Mouse (Mus musculus): ENCODE data around the gene Pard3. TPM values are rescaled to one million over a fixed set of nuclear protein-coding genes. Genes with fewer than 3 reads are reported as not detected.

Pard3 gene
- total RNA-seq, 2 experiments from 2014 or later = 54.0 to 58.1 TPM

- DNase-seq (ENCODE audit: low spot score in 2 of 2) = no peak
Observed at GRCm38 (mm10) chr8:127271186-127271585, 207.5 kb downstream of the Pard3 start.

GRCm38 (mm10) chr8:127280299-127280974 lies 216.7 kb downstream of the Pard3 start:
- DNase-seq (ENCODE audit: low spot score in 2 of 2) = no peak

- DNase-seq (ENCODE audit: low spot score in 2 of 2) = no peak
Observed at GRCm38 (mm10) chr8:127281035-127281434, 217.3 kb downstream of the Pard3 start.

DNA sequence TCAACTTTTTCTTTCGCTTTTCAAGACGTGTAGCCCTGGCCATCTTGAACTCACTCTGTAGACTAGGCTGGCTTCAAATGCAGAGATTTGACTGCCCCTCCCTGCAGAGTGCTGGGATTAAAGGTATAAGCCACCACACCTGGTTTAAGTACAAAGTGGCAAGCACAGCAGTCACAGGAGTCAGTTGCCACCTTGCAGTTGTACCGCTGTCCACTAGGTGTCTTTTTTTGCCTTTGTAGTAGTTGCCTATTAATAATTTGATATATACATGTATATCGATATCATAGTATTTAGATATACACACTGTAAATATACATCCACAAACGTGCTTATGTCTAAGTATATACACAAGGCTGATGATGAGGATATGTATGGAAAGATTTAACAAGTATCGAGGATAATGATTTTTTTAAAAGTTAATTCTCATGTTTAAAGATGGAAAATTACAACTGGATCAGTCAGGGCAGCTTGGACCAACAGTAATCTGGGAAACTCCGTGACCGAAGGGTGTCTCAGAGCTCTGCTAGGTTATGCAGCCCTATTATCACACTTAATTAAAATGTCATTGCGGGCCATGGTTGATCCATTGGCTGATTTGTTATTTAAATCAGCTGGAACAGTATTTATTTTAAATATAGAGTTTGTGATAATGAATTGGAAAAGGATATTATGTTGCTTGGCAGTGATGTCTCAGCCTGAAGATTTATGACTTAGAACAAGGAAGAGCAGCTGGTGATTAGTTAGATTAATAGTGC lies 220.9 kb downstream of the Pard3 start:
- DNase-seq (ENCODE audit: low spot score in 2 of 2) = no peak

DNA sequence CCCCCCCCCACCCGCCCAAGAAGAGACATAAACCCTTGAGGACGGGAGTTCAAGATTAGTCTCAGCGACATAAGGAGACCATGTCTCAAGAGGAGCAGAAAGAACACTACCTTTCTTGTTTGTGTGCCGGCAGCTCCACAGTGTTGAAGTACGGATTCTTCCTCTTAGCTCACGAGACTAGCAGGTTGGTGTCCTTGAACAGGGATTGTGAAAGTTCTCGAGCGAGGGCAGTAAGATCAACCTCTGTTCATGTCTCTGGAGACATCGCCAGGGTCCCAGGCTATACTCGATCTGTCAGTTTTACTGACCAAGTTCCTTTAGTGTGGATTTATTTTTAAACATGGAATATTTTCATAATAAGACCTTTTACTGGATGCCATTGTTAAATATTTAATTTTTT lies 224.1 kb downstream of the Pard3 start:
- DNase-seq (ENCODE audit: low spot score in 2 of 2) = no peak

DNA sequence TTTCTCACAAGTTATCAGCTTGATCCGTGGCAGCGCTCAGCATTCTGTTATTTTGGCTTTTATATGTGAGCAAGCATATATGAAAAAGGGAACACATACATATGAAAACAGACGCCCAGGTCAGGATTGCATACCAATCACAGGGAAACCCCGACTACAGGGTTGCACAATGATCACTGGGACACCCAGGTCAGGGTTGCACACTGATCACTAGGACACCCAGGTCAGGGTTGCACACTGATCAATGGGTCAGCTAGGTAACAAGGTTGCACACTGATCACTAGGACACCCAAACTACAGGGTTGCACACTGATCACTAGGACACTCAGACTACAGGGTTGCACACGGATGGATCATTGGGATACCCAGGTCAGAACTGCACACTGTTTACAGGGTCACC lies 228.6 kb downstream of the Pard3 start:
- no peak for DNase-seq (ENCODE audit: low spot score in 2 of 2)

DNA sequence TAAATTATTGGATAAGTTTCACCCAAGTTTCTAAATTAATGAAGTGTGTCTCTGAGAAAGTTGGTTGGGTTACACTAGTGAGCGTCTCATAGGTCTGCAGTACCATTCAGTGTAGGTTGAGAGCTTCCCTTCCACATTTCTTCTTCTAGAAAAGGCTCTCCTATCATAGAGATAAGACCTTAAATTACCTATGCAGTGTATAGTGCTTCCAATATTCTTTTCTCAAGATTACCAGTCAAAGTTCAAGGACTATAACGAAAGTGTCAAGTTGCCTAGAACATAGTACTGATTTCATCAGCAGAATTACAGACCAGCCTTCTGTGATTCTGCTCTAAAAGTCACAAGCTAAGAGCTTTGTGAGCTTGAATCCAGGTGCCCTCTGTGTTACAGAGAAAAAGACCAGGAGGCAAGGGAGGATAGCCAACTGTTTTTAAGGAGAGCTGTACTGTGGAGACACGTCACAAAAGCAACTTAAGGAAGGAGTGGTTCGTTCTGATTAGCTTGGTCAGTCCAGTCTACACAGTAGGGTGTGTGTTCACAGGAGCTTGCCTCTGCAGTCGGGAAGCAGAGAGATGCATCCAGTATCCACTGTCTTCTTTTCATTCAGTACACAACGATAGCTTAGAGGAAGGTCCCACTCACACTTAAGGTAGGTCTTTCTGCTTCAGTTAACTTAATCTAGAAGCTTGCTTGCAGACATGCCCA lies 229.5 kb downstream of the Pard3 start:
- no peak for DNase-seq (ENCODE audit: low spot score in 2 of 2)

- DNase-seq (ENCODE audit: low spot score in 2 of 2) = no peak
Observed at GRCm38 (mm10) chr8:127294061-127294460, 230.4 kb downstream of the Pard3 start.

GRCm38 (mm10) chr8:127295848-127296247 lies 232.2 kb downstream of the Pard3 start:
- DNase-seq (ENCODE audit: low spot score in 2 of 2) = no peak

- no peak for DNase-seq (ENCODE audit: low spot score in 2 of 2)
Observed at GRCm38 (mm10) chr8:127300493-127300892, 236.8 kb downstream of the Pard3 start.

GRCm38 (mm10) chr8:127302847-127303445 lies 239.3 kb downstream of the Pard3 start:
- DNase-seq (ENCODE audit: low spot score in 2 of 2) = no peak

DNA sequence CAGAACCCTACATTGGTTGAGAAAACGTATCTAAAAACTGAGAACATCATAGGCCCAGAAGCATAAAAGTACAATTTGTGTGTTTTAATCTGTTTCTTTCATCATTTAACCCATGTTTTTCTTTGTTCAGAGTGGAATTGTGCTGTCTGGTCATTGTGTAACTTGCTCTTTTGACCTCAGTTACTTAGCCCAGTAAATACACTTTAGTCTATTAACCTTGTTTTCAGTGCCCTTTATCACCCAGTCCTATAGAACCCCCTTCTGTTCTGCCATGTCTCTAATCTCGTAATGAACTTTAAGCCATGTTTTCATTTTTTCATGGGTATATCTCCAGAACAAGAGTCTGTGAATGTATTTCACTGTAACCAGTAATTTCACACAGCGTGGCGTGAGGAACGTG lies 243.3 kb downstream of the Pard3 start:
- no peak for DNase-seq (ENCODE audit: low spot score in 2 of 2)

- DNase-seq (ENCODE audit: low spot score in 2 of 2) = no peak
Observed at GRCm38 (mm10) chr8:127309363-127309762, 245.7 kb downstream of the Pard3 start.

- DNase-seq (ENCODE audit: low spot score in 2 of 2) = no peak
Observed at GRCm38 (mm10) chr8:127315811-127316210, 252.1 kb downstream of the Pard3 start.

GRCm38 (mm10) chr8:127317914-127318313 lies 254.2 kb downstream of the Pard3 start:
- no peak for DNase-seq (ENCODE audit: low spot score in 2 of 2)

DNA sequence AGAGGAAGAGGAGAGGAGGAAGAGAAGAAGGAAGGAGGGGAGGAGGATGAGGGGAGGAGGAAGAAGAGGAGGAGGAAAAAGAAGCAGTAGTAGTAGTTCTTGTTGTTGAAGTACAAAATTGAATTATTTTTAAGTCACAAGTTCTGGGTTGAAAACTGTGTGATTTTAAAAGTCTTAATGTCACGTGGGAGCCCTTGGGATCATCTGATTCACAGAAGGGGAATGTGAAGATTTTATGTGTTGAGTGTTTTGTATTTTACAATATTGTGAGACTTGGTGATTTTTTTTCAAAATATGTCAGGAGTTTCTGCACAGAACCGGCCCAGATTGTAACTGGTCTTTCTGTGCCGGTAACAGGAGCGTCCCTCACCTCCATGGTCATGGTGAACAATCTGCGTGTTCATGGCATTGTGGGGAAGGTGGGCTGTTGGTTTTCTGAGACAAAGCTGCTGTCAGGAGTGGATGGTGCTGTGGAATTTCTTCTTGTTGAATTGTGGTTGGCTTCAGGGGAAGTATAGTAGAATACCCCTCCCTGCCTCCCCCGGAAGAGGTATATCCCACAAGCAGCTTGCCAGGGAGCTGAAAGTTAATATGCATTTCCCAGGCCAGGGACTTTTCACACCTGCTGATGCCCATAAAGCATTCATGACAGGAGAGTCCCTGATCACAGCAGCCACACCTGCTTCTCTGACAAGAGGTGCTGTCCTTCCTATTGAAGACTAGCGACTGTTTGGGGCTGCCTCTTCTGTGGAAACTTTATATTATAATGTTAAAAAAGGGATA lies 254.9 kb downstream of the Pard3 start:
- no peak for DNase-seq (ENCODE audit: low spot score in 2 of 2)

- DNase-seq (ENCODE audit: low spot score in 2 of 2) = no peak
Observed at GRCm38 (mm10) chr8:127320930-127321329, 257.2 kb downstream of the Pard3 start.

- no peak for DNase-seq (ENCODE audit: low spot score in 2 of 2)
Observed at GRCm38 (mm10) chr8:127323583-127324360, 260.1 kb downstream of the Pard3 start.

DNA sequence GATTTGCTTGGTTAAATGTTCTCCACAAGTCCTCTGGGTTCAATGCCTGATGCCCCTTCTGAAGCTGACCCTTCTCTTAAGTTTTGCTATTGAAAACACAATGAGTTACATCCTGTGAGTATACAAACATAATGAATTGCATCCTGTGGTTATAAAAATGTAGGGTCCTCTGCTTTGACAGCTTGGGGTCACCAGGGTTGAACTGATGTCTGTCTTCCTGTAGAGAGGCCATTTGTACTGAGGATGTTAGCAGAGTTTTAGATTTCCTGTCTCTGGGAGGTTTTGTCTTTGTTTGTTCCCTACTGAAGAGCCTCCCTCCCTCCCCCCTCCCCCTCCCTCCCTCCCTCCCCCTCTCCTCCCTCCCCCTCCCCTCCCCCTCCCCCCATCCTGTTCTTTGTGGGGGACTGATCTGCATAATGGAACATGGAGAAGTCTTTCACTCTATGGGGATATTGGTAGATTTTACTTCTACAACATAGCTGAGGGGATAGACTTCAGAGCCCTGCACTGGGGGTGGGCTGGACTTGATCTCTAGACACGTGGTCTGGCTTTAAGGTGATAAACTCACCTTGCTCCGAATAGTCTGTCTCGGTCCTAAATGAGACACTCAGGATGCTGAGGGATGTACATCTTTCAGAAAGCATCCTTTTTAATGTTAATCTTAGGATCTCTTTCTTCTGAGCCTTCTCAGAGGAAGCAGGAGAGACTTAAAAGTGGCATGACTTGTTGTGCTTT lies 261.3 kb downstream of the Pard3 start:
- DNase-seq (ENCODE audit: low spot score in 2 of 2) = no peak

All from adrenal gland, postnatal 4 days (tissue).